Mouse (Mus musculus): ENCODE results near the gene Tbrg4. TPM values are rescaled to one million over a fixed set of nuclear protein-coding genes. Genes with fewer than 3 reads are reported as not detected.
"Not testable (repeated sequence)": the region's sequence is repeated elsewhere in the genome, so short reads cannot be mapped to it uniquely, and the experiment has no call there.

The Tbrg4 gene
- polyA plus RNA-seq, 1 experiment from 2014 or later: 33.5 TPM

GRCm38 (mm10) chr11:6658271-6658670 lies 32.4 kb upstream of the Tbrg4 start, which contains the start of gene Ramp3:
Ramp3 (plus strand) TSS chr11:6658521.
- WGBS: under 1% methylated on average over 18 of the region's 18 CpGs
- H3K4me1 ChIP-seq (ENCODE audit: control insufficient read depth, insufficient read depth, low read length): no peaks in the 10 kb centered on the region; the same call in 1 of the 2 replicates
- H3K27ac ChIP-seq (replicated peaks; ENCODE audit: low read depth, low read length): no peak within 1 kb of the TSS
- ATAC-seq (replicated peaks; ENCODE audit: insufficient number of reproducible peaks, low FRiP score, low TSS enrichment, low read depth) (peak; percentile 48), DNase-seq (ENCODE audit: low spot score) (peak; percentile 85)
- no peaks in the 10 kb centered on the region for H3K9me3 ChIP-seq (replicated peaks; ENCODE audit: control insufficient read depth, low read length)
- peak within 1 kb of the TSS; percentile 27 for H3K4me3 ChIP-seq (ENCODE audit: low read depth, low read length)
- peak within 1 kb of the TSS; percentile 14; the same call in 1 of the 2 replicates for H3K9ac ChIP-seq (replicated peaks; ENCODE audit: low read length)
- no peaks in the 10 kb centered on the region for H3K36me3 ChIP-seq (replicated peaks; ENCODE audit: control insufficient read depth, insufficient read depth, low read depth, low read length)
- no peaks in the 10 kb centered on the region for H3K27me3 ChIP-seq (ENCODE audit: control insufficient read depth, insufficient read depth, low read length)
- H3K4me2 ChIP-seq (ENCODE audit: low read depth, low read length): peak within 1 kb of the TSS; percentile 74

DNA sequence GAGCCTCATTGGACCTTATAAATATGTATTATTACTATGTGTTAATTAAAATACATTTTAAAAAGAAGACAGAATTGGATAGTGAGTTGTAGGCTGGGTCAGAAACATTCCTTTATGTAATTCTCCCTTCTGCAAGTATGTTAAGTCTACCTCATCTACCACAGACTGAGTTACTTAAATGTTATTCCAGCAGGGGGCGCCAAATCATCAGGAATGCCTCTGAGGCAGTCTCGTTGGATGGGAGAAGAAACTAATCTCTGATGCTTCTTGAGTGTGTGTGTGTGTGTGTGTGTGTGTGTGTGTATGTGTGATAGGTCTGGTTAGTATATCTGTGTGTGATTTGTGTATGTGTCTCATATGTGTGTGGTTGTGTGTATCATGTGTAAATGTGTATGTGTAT lies 29.0 kb upstream of the Tbrg4 start:
- Histone ChIP-seq H3K9ac (replicated peaks; ENCODE audit: low read length) (no peak overlapping the region), H3K4me2 (ENCODE audit: low read depth, low read length) (no peak overlapping the region), H3K36me3 (replicated peaks; ENCODE audit: control insufficient read depth, insufficient read depth, low read depth, low read length) (no peaks in the 10 kb centered on the region), H3K4me1 (ENCODE audit: control insufficient read depth, insufficient read depth, low read length) (no peaks in the 10 kb centered on the region; the same call in 1 of the 2 replicates), H3K9me3 (replicated peaks; ENCODE audit: control insufficient read depth, low read length) (no peaks in the 10 kb centered on the region), H3K4me3 (ENCODE audit: low read depth, low read length) (no peak overlapping the region), H3K27ac (replicated peaks; ENCODE audit: low read depth, low read length) (no peak overlapping the region), H3K27me3 (ENCODE audit: control insufficient read depth, insufficient read depth, low read length) (no peaks in the 10 kb centered on the region)
- ATAC-seq (replicated peaks; ENCODE audit: insufficient number of reproducible peaks, low FRiP score, low TSS enrichment, low read depth) (0 out of 2 replicates have a peak, but pooled peaks have one; percentile 3), DNase-seq (ENCODE audit: low spot score) (peak; percentile 92)
- 0% methylated on average over 2 of the region's 2 CpGs for WGBS

DNA sequence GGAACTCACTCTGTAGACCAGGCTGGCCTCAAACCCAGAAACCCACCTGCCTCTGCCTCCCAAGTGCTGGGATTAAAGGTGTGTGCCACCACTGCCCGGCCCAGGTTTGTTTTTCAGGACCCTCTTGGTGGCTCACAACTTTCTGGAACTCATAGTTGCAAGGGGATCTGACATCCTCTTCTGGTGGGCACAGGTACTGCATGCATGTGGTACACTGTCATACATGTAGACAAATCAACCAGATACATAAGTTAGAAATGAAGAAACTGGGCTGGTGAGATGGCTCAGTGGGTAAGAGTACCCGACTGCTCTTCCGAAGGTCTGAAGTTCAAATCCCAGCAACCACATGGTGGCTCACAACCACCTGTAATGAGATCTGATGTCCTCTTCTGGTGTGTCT lies 27.1 kb upstream of the Tbrg4 start:
- peak; percentile 9 for DNase-seq (ENCODE audit: low spot score)
- H3K4me3 ChIP-seq (ENCODE audit: low read depth, low read length); H3K36me3 ChIP-seq (replicated peaks; ENCODE audit: control insufficient read depth, insufficient read depth, low read depth, low read length); ATAC-seq (replicated peaks; ENCODE audit: insufficient number of reproducible peaks, low FRiP score, low TSS enrichment, low read depth); H3K9ac ChIP-seq (replicated peaks; ENCODE audit: low read length); H3K27ac ChIP-seq (replicated peaks; ENCODE audit: low read depth, low read length); H3K4me2 ChIP-seq (ENCODE audit: low read depth, low read length); H3K27me3 ChIP-seq (ENCODE audit: control insufficient read depth, insufficient read depth, low read length); H3K9me3 ChIP-seq (replicated peaks; ENCODE audit: control insufficient read depth, low read length); H3K4me1 ChIP-seq (ENCODE audit: control insufficient read depth, insufficient read depth, low read length): not testable (repeated sequence)
- 84% methylated on average over 3 of the region's 3 CpGs for WGBS

GRCm38 (mm10) chr11:6650519-6650918 lies 24.7 kb upstream of the Tbrg4 start:
- Histone ChIP-seq H3K4me1 (ENCODE audit: control insufficient read depth, insufficient read depth, low read length) (no peaks in the 10 kb centered on the region), H3K4me3 (ENCODE audit: low read depth, low read length) (no peak overlapping the region), H3K9ac (replicated peaks; ENCODE audit: low read length) (no peak overlapping the region), H3K9me3 (replicated peaks; ENCODE audit: control insufficient read depth, low read length) (no peaks in the 10 kb centered on the region), H3K27me3 (ENCODE audit: control insufficient read depth, insufficient read depth, low read length) (no peaks in the 10 kb centered on the region), H3K36me3 (replicated peaks; ENCODE audit: control insufficient read depth, insufficient read depth, low read depth, low read length) (no peaks in the 10 kb centered on the region), H3K27ac (replicated peaks; ENCODE audit: low read depth, low read length) (no peak overlapping the region), H3K4me2 (ENCODE audit: low read depth, low read length) (no peak overlapping the region)
- 63% methylated on average over 7 of the region's 7 CpGs for WGBS
- DNase-seq (ENCODE audit: low spot score) (no peak), ATAC-seq (replicated peaks; ENCODE audit: insufficient number of reproducible peaks, low FRiP score, low TSS enrichment, low read depth) (no peak)

GRCm38 (mm10) chr11:6647831-6648724 lies 22.2 kb upstream of the Tbrg4 start:
- no peaks in the 10 kb centered on the region for H3K9me3 ChIP-seq (replicated peaks; ENCODE audit: control insufficient read depth, low read length)

DNA sequence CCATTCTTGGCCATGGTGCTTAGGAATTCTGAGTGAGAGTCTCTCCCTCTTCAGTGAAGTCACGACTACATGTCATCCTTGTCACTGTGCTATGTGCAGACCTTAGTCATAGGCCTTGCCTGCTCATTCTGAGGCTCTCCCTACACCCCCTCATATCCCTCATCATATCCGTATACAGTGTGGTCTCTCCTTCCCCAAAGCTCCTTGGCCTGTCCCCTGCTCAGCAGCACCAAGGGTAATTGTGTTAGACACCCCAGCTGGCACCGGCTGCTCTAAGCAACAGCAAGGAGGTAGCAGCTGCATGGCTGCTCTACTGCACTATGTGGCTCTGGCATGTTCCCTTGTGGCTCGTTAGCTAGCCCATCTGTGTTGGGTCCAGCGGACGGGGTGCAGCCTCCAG lies 18.7 kb upstream of the Tbrg4 start:
- no peaks in the 10 kb centered on the region for H3K9me3 ChIP-seq (replicated peaks; ENCODE audit: control insufficient read depth, low read length)
- H3K27me3 ChIP-seq (ENCODE audit: control insufficient read depth, insufficient read depth, low read length): no peaks in the 10 kb centered on the region
- no peak for DNase-seq (ENCODE audit: low spot score)
- no peak overlapping the region for H3K4me3 ChIP-seq (ENCODE audit: low read depth, low read length)
- H3K4me1 ChIP-seq (ENCODE audit: control insufficient read depth, insufficient read depth, low read length): no peaks in the 10 kb centered on the region
- WGBS: 82% methylated on average over 6 of the region's 6 CpGs
- no peak overlapping the region for H3K9ac ChIP-seq (replicated peaks; ENCODE audit: low read length)
- no peak overlapping the region for H3K4me2 ChIP-seq (ENCODE audit: low read depth, low read length)
- no peak overlapping the region for H3K27ac ChIP-seq (replicated peaks; ENCODE audit: low read depth, low read length)
- no peaks in the 10 kb centered on the region for H3K36me3 ChIP-seq (replicated peaks; ENCODE audit: control insufficient read depth, insufficient read depth, low read depth, low read length)
- ATAC-seq (replicated peaks; ENCODE audit: insufficient number of reproducible peaks, low FRiP score, low TSS enrichment, low read depth): 0 out of 2 replicates have a peak, but pooled peaks have one; percentile 48

More at GRCm38 (mm10) chr11:6647831-6648724, 22.2 kb upstream of the Tbrg4 start:
- H3K36me3 ChIP-seq (replicated peaks; ENCODE audit: control insufficient read depth, insufficient read depth, low read depth, low read length): no peaks in the 10 kb centered on the region
- H3K4me3 ChIP-seq (ENCODE audit: low read depth, low read length): no peak overlapping the region
- no peak overlapping the region for H3K4me2 ChIP-seq (ENCODE audit: low read depth, low read length)
- no peaks in the 10 kb centered on the region for H3K27me3 ChIP-seq (ENCODE audit: control insufficient read depth, insufficient read depth, low read length)
- H3K4me1 ChIP-seq (ENCODE audit: control insufficient read depth, insufficient read depth, low read length): no peaks in the 10 kb centered on the region
- DNase-seq (ENCODE audit: low spot score) (no peak), ATAC-seq (replicated peaks; ENCODE audit: insufficient number of reproducible peaks, low FRiP score, low TSS enrichment, low read depth) (no peak)
- no peak overlapping the region for H3K9ac ChIP-seq (replicated peaks; ENCODE audit: low read length)
- whole genome bisulfite sequencing: 58% methylated on average over 9 of the region's 9 CpGs
- no peak overlapping the region for H3K27ac ChIP-seq (replicated peaks; ENCODE audit: low read depth, low read length)

DNA sequence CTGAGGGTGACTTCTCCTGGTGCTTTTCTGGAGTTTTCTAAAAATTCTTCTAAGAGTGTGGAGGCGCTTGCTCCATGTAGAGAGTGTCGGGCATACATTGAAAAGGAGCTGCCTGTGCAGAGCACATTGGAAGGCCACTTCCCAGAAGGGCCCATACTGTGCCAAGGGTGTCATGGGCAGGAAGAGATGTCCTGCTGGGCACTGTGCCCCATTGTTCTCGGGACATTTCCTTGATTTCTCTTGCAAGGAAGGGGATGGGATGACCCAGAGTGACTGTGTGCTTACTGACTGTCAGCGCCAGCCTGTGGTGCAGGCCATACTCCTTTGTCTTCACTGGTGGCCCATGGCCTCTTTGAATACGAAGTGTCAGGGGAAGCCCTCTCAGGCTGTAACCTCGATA lies 13.2 kb upstream of the Tbrg4 start:
- H3K4me3 ChIP-seq (ENCODE audit: low read depth, low read length): no peak overlapping the region
- H3K4me2 ChIP-seq (ENCODE audit: low read depth, low read length): no peak overlapping the region
- DNase-seq (ENCODE audit: low spot score) (no peak), ATAC-seq (replicated peaks; ENCODE audit: insufficient number of reproducible peaks, low FRiP score, low TSS enrichment, low read depth) (no peak)
- H3K9me3 ChIP-seq (replicated peaks; ENCODE audit: control insufficient read depth, low read length): no peaks in the 10 kb centered on the region
- no peaks in the 10 kb centered on the region for H3K27me3 ChIP-seq (ENCODE audit: control insufficient read depth, insufficient read depth, low read length)
- no peak overlapping the region for H3K27ac ChIP-seq (replicated peaks; ENCODE audit: low read depth, low read length)
- no peaks in the 10 kb centered on the region for H3K4me1 ChIP-seq (ENCODE audit: control insufficient read depth, insufficient read depth, low read length)
- H3K36me3 ChIP-seq (replicated peaks; ENCODE audit: control insufficient read depth, insufficient read depth, low read depth, low read length): no peaks in the 10 kb centered on the region
- no peak overlapping the region for H3K9ac ChIP-seq (replicated peaks; ENCODE audit: low read length)
- WGBS: 75% methylated on average over 6 of the region's 6 CpGs

GRCm38 (mm10) chr11:6638537-6638936 lies 12.7 kb upstream of the Tbrg4 start, which contains the start of gene Wap:
Wap (minus strand) TSS chr11:6638637.
- Histone ChIP-seq H3K27me3 (ENCODE audit: control insufficient read depth, insufficient read depth, low read length) (no peaks in the 10 kb centered on the region), H3K4me3 (ENCODE audit: low read depth, low read length) (no peak within 1 kb of the TSS), H3K4me1 (ENCODE audit: control insufficient read depth, insufficient read depth, low read length) (no peaks in the 10 kb centered on the region), H3K36me3 (replicated peaks; ENCODE audit: control insufficient read depth, insufficient read depth, low read depth, low read length) (no peaks in the 10 kb centered on the region), H3K9ac (replicated peaks; ENCODE audit: low read length) (no peak within 1 kb of the TSS), H3K4me2 (ENCODE audit: low read depth, low read length) (no peak within 1 kb of the TSS), H3K27ac (replicated peaks; ENCODE audit: low read depth, low read length) (no peak within 1 kb of the TSS), H3K9me3 (replicated peaks; ENCODE audit: control insufficient read depth, low read length) (no peaks in the 10 kb centered on the region)
- DNase-seq (ENCODE audit: low spot score) (no peak), ATAC-seq (replicated peaks; ENCODE audit: insufficient number of reproducible peaks, low FRiP score, low TSS enrichment, low read depth) (no peak)
- WGBS: 89% methylated on average over 4 of the region's 4 CpGs
